Mouse (Mus musculus) small intestine, adult 2 months (tissue): ENCODE data around the gene Pdpr.

Experiments used
- CTCF ChIP-seq: fragments of 200-500 bp; IDR thresholded peaks from 2 replicates; pipeline ENCODE4 v1.5.1; 2012; ENCODE audit warnings: low read depth, mild to moderate bottlenecking, control low read depth, inconsistent platforms, low read length, moderate library complexity, mixed read lengths; ENCODE audit not compliant: insufficient replicate concordance, insufficient read length; ENCODE audit errors: extremely low read depth
- POLR2A ChIP-seq: fragments of 200-500 bp; IDR thresholded peaks from 2 replicates; pipeline ENCODE4 v1.6.1; 2012; ENCODE audit warnings: low read depth, mild to moderate bottlenecking, control low read depth, inconsistent platforms, low read length, moderate library complexity

DNA sequence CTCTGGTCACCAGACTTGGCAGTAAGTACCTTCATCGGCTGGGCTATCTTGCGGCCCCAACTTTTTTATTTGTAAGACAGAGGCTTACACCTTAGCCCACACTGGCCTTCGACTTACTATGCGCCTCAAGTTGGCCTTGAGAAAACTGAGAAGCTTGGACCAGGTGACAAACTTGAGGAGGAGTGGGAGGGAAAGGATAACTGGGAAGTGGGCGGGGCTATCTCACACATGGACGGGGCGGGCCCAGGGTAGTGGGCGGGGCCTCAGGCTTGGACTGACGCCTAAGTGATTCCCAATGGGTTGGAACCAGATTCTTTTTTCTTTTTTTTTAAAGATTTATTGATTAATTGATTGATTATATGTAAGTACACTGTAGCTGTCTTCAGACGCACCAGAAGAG, 27.0 kb upstream of the Pdpr start:
- TF ChIP-seq CTCF (no peak), POLR2A (no peak)
